Mouse (Mus musculus) embryonic facial prominence, embryonic 12.5 days (tissue): ENCODE measurements at regions not wholly inside any gene's neighbourhood (a gene's known extent, or its start where the extent isn't known, plus 50 kb on each side); places are given as distances from the start of the nearest gene placed in this dataset.

ENCODE experiments used
- ATAC-seq: fragments of 200-750 bp; cut with Nextera tagmentation; 2 replicates; pipeline ENCODE4 v1.8.0; 2017; ENCODE audit not compliant: insufficient number of reproducible peaks, insufficient read depth, low FRiP score, low TSS enrichment
- H3K27ac ChIP-seq: fragments of 300-500 bp; sonication (generic); 2 replicates; pipeline ENCODE4 v1.5.1; 2016; ENCODE audit warnings: mild to moderate bottlenecking
- H3K27me3 ChIP-seq: fragments of 300-500 bp; sonication (generic); 2 replicates; pipeline ENCODE4 v1.6.1; 2016; ENCODE audit warnings: mild to moderate bottlenecking, moderate library complexity
- H3K36me3 ChIP-seq: fragments of 300-500 bp; sonication (generic); 2 replicates; pipeline ENCODE4 v1.6.1; 2016; ENCODE audit warnings: mild to moderate bottlenecking
- H3K4me1 ChIP-seq: fragments of 300-500 bp; sonication (generic); 2 replicates; pipeline ENCODE4 v1.6.1; 2016
- H3K4me2 ChIP-seq: fragments of 300-500 bp; sonication (generic); replicated peaks from 2 replicates; pipeline ENCODE4 v1.6.1; 2016; ENCODE audit warnings: mild to moderate bottlenecking, moderate library complexity
- H3K4me3 ChIP-seq: fragments of 300-500 bp; sonication (generic); 2 replicates; pipeline ENCODE4 v1.5.1; 2016; ENCODE audit warnings: mild to moderate bottlenecking
- H3K9ac ChIP-seq: fragments of 300-500 bp; sonication (generic); 2 replicates; pipeline ENCODE4 v1.6.1; 2016; ENCODE audit warnings: mild to moderate bottlenecking, moderate library complexity
- H3K9me3 ChIP-seq: fragments of 300-500 bp; sonication (generic); 2 replicates; pipeline ENCODE4 v1.6.1; 2016; ENCODE audit warnings: mild to moderate bottlenecking, moderate library complexity
- WGBS: fragments of 180-500 bp; shearing (Covaris S2); methylation state at CpG from one replicate; pipeline ENCODE4 v1.1.7; 2016; 5-methylcytosine and 5-hydroxymethylcytosine counted together

GRCm38 (mm10) chr10:91734691-91735090, 553.6 kb upstream of the Tmpo start:
- no peak overlapping the region for H3K4me3 ChIP-seq
- 78% methylated on average over 8 of the region's 8 CpGs for whole genome bisulfite sequencing
- no peaks in the 10 kb centered on the region for H3K4me1 ChIP-seq
- no peaks in the 10 kb centered on the region for H3K9me3 ChIP-seq
- ATAC-seq, result no peak
- H3K9ac ChIP-seq, result no peak overlapping the region
- H3K4me2 ChIP-seq, result no peak overlapping the region
- H3K36me3 ChIP-seq, result no peaks in the 10 kb centered on the region
- no peaks in the 10 kb centered on the region for H3K27me3 ChIP-seq
- no peak overlapping the region for H3K27ac ChIP-seq

GRCm38 (mm10) chr10:91732007-91732589, 551.0 kb upstream of the Tmpo start:
- 75% methylated on average over 9 of the region's 9 CpGs for WGBS

GRCm38 (mm10) chr10:91730062-91730461, 548.9 kb upstream of the Tmpo start:
- Histone ChIP-seq H3K9ac (no peak overlapping the region), H3K4me3 (no peak overlapping the region), H3K27ac (no peak overlapping the region), H3K27me3 (no peaks in the 10 kb centered on the region), H3K9me3 (no peaks in the 10 kb centered on the region), H3K36me3 (no peaks in the 10 kb centered on the region), H3K4me1 (no peaks in the 10 kb centered on the region), H3K4me2 (no peak overlapping the region)
- WGBS, result 84% methylated on average over 6 of the region's 6 CpGs
- ATAC-seq, result no peak

More at GRCm38 (mm10) chr10:91732007-91732589, 551.0 kb upstream of the Tmpo start:
- H3K9me3 ChIP-seq, result no peaks in the 10 kb centered on the region
- no peak overlapping the region for H3K4me3 ChIP-seq
- ATAC-seq, result no peak
- H3K27ac ChIP-seq, result no peak overlapping the region
- no peaks in the 10 kb centered on the region for H3K4me1 ChIP-seq
- H3K27me3 ChIP-seq, result no peaks in the 10 kb centered on the region
- no peak overlapping the region for H3K4me2 ChIP-seq
- no peaks in the 10 kb centered on the region for H3K36me3 ChIP-seq
- H3K9ac ChIP-seq, result no peak overlapping the region

DNA sequence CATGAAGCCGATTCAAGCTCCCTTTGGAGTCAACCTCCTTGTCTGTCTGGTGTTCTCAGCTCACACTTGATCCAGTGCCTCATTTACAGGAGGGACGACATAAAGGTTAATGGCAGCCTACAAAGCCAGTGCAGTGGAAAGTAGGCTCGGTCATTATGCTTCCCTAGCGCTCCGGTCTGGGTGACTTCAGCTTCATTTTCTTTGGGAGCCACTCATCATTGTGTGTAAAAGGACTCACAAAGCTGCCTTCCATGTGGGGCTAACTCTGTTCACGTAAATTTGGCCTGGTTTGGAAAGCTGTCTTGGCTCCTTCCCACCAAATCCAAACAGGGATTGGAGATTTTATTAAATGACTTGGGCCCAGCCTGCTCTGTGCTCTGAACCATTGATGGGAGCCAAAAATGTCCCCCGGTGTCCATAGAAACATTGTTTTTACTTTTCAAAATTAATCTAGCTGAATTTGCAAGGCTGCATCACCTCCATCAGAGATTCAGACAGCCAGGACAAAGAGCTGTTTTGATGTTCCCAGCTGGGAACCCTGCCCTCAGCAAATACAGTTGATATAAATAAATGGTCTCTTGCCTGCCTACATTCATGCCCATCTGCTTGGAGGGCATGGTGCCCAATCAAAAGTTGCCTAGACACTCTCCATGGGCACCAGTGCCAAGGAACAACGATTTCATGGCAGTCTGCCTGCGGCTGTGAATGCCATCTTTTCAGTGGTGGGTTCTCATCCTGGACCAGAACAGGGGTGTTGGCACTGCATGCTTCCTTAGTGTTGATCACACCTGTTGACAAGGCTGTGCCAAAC, 538.7 kb upstream of the Tmpo start:
- WGBS, result 88% methylated on average over 9 of the region's 9 CpGs
- Histone ChIP-seq H3K9me3 (no peaks in the 10 kb centered on the region), H3K27ac (no peak overlapping the region), H3K4me3 (no peak overlapping the region), H3K4me1 (no peaks in the 10 kb centered on the region), H3K9ac (no peak overlapping the region), H3K27me3 (no peaks in the 10 kb centered on the region), H3K4me2 (no peak overlapping the region), H3K36me3 (no peaks in the 10 kb centered on the region)
- ATAC-seq, result no peak

DNA sequence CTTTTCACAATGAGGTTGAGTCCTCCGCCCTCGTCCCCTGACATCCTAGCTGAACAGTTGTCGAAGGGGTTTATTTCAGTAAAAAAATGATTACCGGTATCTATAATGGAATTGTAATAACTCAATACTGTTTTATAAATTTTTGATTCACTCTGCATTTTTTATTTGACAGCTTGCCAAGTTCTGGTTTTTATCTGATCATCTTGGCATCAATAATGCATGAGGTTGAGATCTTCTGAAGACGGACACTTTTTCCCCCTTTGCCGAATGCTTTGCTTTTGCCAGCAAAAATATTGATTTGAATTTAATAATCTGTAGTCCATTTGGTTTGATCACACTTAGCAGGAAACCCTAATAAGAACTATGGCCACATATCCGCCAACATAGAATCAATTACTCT, 535.5 kb upstream of the Tmpo start:
- H3K4me1 ChIP-seq, result no peaks in the 10 kb centered on the region
- no peak for ATAC-seq
- H3K9ac ChIP-seq, result no peak overlapping the region
- no peak overlapping the region for H3K4me2 ChIP-seq
- no peaks in the 10 kb centered on the region for H3K36me3 ChIP-seq
- WGBS, result 89% methylated on average over 7 of the region's 7 CpGs
- no peaks in the 10 kb centered on the region for H3K27me3 ChIP-seq
- no peaks in the 10 kb centered on the region for H3K9me3 ChIP-seq
- H3K27ac ChIP-seq, result no peak overlapping the region
- no peak overlapping the region for H3K4me3 ChIP-seq

GRCm38 (mm10) chr10:91714648-91715047, 533.5 kb upstream of the Tmpo start:
- no peak overlapping the region for H3K9ac ChIP-seq
- H3K27ac ChIP-seq, result no peak overlapping the region
- 81% methylated on average over 3 of the region's 3 CpGs for WGBS
- ATAC-seq, result no peak
- no peaks in the 10 kb centered on the region for H3K4me1 ChIP-seq
- no peaks in the 10 kb centered on the region for H3K9me3 ChIP-seq
- H3K36me3 ChIP-seq, result no peaks in the 10 kb centered on the region
- H3K4me3 ChIP-seq, result no peak overlapping the region
- no peaks in the 10 kb centered on the region for H3K27me3 ChIP-seq
- no peak overlapping the region for H3K4me2 ChIP-seq

GRCm38 (mm10) chr10:91713529-91713928, 532.4 kb upstream of the Tmpo start:
- Histone ChIP-seq H3K27ac (no peak overlapping the region), H3K4me1 (no peaks in the 10 kb centered on the region), H3K36me3 (no peaks in the 10 kb centered on the region), H3K27me3 (no peaks in the 10 kb centered on the region), H3K9me3 (no peaks in the 10 kb centered on the region), H3K9ac (no peak overlapping the region), H3K4me2 (no peak overlapping the region), H3K4me3 (no peak overlapping the region)
- WGBS, result 25% methylated on average over 7 of the region's 7 CpGs
- ATAC-seq, result no peak

DNA sequence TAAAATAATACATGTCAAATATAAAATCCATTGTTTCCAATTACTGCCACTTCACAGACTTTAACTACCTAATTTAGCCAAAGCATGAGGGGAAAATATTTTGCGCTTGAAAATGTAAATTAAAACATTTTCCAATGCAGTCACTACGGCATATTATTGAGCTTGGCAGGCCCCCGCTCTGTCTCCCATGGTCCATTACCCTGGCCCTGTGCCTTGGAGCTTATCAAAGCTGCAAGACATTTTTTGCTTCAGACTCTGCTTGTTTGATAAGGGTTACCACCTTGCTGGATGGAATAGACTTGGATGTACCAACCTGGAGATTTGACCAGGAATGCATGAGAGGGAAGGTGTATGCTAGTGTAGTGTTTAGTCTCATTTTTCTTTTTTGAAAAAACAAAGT, 525.7 kb upstream of the Tmpo start:
- H3K36me3 ChIP-seq, result no peaks in the 10 kb centered on the region
- no peaks in the 10 kb centered on the region for H3K9me3 ChIP-seq
- no peak overlapping the region for H3K9ac ChIP-seq
- H3K4me1 ChIP-seq, result no peaks in the 10 kb centered on the region
- no peak overlapping the region for H3K4me3 ChIP-seq
- H3K4me2 ChIP-seq, result no peak overlapping the region
- H3K27ac ChIP-seq, result no peak overlapping the region
- no peaks in the 10 kb centered on the region for H3K27me3 ChIP-seq
- no peak for ATAC-seq
- 81% methylated on average over 3 of the region's 3 CpGs for WGBS

DNA sequence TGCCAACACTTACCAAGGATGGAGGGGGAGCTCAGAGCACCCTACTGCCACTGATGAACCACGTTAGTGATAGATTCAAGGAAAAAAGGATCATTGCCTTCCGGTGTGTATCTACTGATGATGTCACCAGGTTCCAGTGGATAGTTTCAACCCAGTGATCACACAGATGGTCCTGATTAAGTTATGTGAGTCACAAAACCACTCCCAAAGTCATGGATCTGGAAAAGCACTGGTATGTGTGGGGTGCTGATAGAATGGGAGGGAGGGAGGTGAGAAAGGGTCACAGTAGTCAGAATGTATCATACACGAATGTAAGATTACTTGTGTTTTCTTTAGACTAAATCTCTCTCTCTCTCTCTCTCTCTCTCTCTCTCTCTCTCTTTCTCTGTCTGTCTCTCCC, 523.6 kb upstream of the Tmpo start:
- Histone ChIP-seq H3K27ac (no peak overlapping the region), H3K27me3 (no peaks in the 10 kb centered on the region), H3K4me3 (no peak overlapping the region), H3K9ac (no peak overlapping the region), H3K9me3 (no peaks in the 10 kb centered on the region), H3K4me1 (no peaks in the 10 kb centered on the region), H3K4me2 (no peak overlapping the region), H3K36me3 (no peaks in the 10 kb centered on the region)
- 49% methylated on average over 3 of the region's 3 CpGs for WGBS
- no peak for ATAC-seq

GRCm38 (mm10) chr10:91701822-91702221, 520.7 kb upstream of the Tmpo start:
- no peak for ATAC-seq
- Histone ChIP-seq H3K27me3 (no peaks in the 10 kb centered on the region), H3K9ac (no peak overlapping the region), H3K4me1 (no peaks in the 10 kb centered on the region), H3K36me3 (no peaks in the 10 kb centered on the region), H3K4me3 (no peak overlapping the region), H3K27ac (no peak overlapping the region), H3K9me3 (no peaks in the 10 kb centered on the region), H3K4me2 (no peak overlapping the region)
- 72% methylated on average over 3 of the region's 3 CpGs for WGBS

DNA sequence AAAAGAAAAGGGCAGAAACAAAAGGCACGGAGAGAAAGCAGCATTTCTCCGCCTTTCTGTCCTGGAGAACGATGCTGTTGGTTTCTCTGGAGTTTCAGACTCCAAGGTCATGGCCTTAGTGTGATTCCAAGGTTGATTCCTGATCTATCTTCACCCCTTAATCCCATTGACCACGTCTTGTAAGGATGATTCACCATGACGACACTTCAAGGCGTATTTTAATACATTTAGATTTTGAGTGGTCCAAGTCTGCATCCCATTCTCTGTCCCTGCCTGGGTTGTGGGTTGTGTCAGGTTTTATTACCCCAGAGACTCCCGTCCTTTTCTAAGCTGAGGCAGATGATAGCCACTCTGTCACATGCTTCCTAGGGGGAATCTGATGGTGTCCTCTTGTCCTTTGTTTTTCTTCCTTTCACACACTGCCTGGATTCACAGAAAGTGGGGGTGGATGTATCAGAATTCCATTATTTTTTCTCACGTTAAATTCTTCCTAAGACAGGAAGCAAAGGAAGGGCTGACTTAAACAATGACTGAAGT, 505.0 kb upstream of the Tmpo start:
- Histone ChIP-seq H3K27me3 (no peaks in the 10 kb centered on the region), H3K4me3 (no peak overlapping the region), H3K9me3 (no peaks in the 10 kb centered on the region), H3K4me1 (peaks cover 4% of the 10 kb centered on the region; the same call in 1 of the 2 replicates), H3K9ac (no peak overlapping the region), H3K4me2 (no peak overlapping the region), H3K36me3 (no peaks in the 10 kb centered on the region), H3K27ac (no peak overlapping the region)
- ATAC-seq, result no peak
- 68% methylated on average over 8 of the region's 8 CpGs for WGBS
